In genomic region chr4:94901780-94902179, GRCm38 (mm10) we compare ENCODE assay signal across 19 mouse cellular contexts. TPM values are rescaled to one million over a fixed set of nuclear protein-coding genes. Genes with fewer than 3 reads are reported as not detected.
"Had no signal": no experiment of that assay in that cellular context is flagged by ENCODE, and none has a peak within 500 bp of the region (broad histone marks: within the 10 kb centered on the region; RNA-seq: fewer than 3 reads in every experiment).

No protein-coding gene starts in this region.

- H3K27ac ChIP-seq: layer of hippocampus, adult 2 months; limb, embryonic 13.5 days; liver, embryonic 14.5 days; midbrain, embryonic 10.5 days; midbrain, embryonic 15.5 days; neural tube, embryonic 13.5 days; stomach, embryonic 15.5 days had no signal

- H3K4me3 ChIP-seq: layer of hippocampus, adult 2 months; limb, embryonic 13.5 days; midbrain, embryonic 10.5 days; midbrain, embryonic 15.5 days; neural tube, embryonic 13.5 days; stomach, embryonic 15.5 days had no signal

- H3K4me2 ChIP-seq: limb, embryonic 13.5 days; midbrain, embryonic 15.5 days; neural tube, embryonic 13.5 days; stomach, embryonic 15.5 days had no signal

- H3K9ac ChIP-seq: limb, embryonic 13.5 days; liver, embryonic 14.5 days; midbrain, embryonic 15.5 days; neural tube, embryonic 13.5 days; stomach, embryonic 15.5 days had no signal

- H3K4me1 ChIP-seq: limb, embryonic 13.5 days; midbrain, embryonic 10.5 days; midbrain, embryonic 15.5 days; neural tube, embryonic 13.5 days; stomach, embryonic 15.5 days had no signal

- H3K27me3 ChIP-seq: limb, embryonic 13.5 days; midbrain, embryonic 15.5 days; neural tube, embryonic 13.5 days; stomach, embryonic 15.5 days had no signal

- H3K9me3 ChIP-seq: limb, embryonic 13.5 days; midbrain, embryonic 10.5 days; midbrain, embryonic 15.5 days; neural tube, embryonic 13.5 days; stomach, embryonic 15.5 days had no signal

- H3K36me3 ChIP-seq: limb, embryonic 13.5 days; midbrain, embryonic 10.5 days; midbrain, embryonic 15.5 days; neural tube, embryonic 13.5 days; stomach, embryonic 15.5 days had no signal

- DNase-seq: kidney, adult 2 months; kidney, postnatal 36 days; left cerebral cortex, postnatal 4 days; lung, adult 2 months; lung, postnatal 10 days; lung, postnatal 4 days; retina, postnatal 1 day; right cerebral cortex, postnatal 14 days; thymus, postnatal 36 days had no signal

- ATAC-seq: midbrain, embryonic 15.5 days had no signal

RNA-seq across cellular contexts. Expression of gene Eqtn, which starts 26.9 kb away (rescaled TPM):
- total RNA-seq: liver, adult 2 months; monocyte, adult 5-6 weeks had no signal
- polyA plus RNA-seq: kidney, embryonic 16.5 days; lung, adult 2 months; neural tube, embryonic 13.5 days had no signal
